14 mouse cellular contexts compared by ENCODE assay signal in the genomic region with DNA sequence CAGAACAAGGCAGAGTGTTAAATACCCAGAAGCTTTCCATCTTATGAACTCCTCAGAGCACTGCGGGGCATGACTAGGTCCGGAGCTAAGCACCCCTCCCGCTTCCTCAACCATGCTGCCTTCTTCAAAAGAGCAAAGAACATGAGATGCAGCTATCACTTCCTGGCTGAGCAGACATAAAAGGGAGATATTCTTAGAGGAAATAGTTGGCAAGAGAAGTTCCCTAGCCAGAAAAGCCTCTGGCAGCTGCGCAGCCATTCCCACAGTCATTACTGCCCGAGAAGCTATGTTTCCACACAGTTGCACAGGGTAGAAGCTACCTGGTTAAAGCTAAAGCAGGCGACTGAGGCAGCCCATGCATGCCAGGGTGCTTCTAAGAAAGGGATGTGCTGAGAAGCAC. TPM values are rescaled to one million over a fixed set of nuclear protein-coding genes. Genes with fewer than 3 reads are reported as not detected.
DNase-seq lines count a peak whose midpoint lies in the region; ATAC-seq and TF ChIP-seq lines count a peak whose summit lies in the region.
"Had no signal": no experiment of that assay in that cellular context is flagged by ENCODE, and none has a peak within 500 bp of the region (broad histone marks: within the 10 kb centered on the region; RNA-seq: fewer than 3 reads in every experiment).

No protein-coding gene starts in this region.

- H3K4me1 ChIP-seq in embryonic facial prominence, embryonic 14.5 days (ENCODE audit: control insufficient read depth, insufficient read depth, low read length): peaks cover 9% of the 10 kb centered on the region
- peaks cover 26% of the 10 kb centered on the region for H3K4me1 ChIP-seq in embryonic facial prominence, embryonic 10.5 days
- peaks cover 34% of the 10 kb centered on the region for H3K4me1 ChIP-seq in thymus, adult 2 months (replicated peaks; ENCODE audit: control insufficient read depth, insufficient read depth, low read length)
- H3K4me1 ChIP-seq: liver, embryonic 15.5 days had no signal

- no peaks in the 10 kb centered on the region for H3K9me3 ChIP-seq in embryonic facial prominence, embryonic 14.5 days (ENCODE audit: control insufficient read depth, low read length)
- no peaks in the 10 kb centered on the region for H3K9me3 ChIP-seq in embryonic facial prominence, embryonic 10.5 days
- H3K9me3 ChIP-seq: embryonic facial prominence, embryonic 15.5 days; liver, embryonic 15.5 days had no signal

- DNase-seq in embryonic facial prominence, embryonic 14.5 days (ENCODE audit: low spot score): peak; percentile 42
- DNase-seq in embryonic facial prominence, embryonic 10.5 days (ENCODE audit: low spot score): no peak
- DNase-seq in layer of hippocampus, adult 2 months (ENCODE audit: low spot score in 2 of 2): no peak
- DNase-seq in layer of hippocampus, postnatal 14 days (ENCODE audit: low spot score in 2 of 2): no peak
- peak; percentile 53 for DNase-seq in thymus, adult 2 months
- no peak for DNase-seq in spleen, adult 12 weeks (ENCODE audit: low spot score)
- no peak for DNase-seq in urinary bladder, postnatal 10 days (ENCODE audit: low spot score)
- DNase-seq: adrenal gland, postnatal 10 days; cerebellum, adult 11-12 months; kidney, postnatal 36 days; retina, postnatal 1 day had no signal

- no peaks in the 10 kb centered on the region for H3K27me3 ChIP-seq in embryonic facial prominence, embryonic 14.5 days (replicated peaks; ENCODE audit: control insufficient read depth, insufficient read depth, low read length)
- no peaks in the 10 kb centered on the region for H3K27me3 ChIP-seq in embryonic facial prominence, embryonic 10.5 days (replicated peaks; ENCODE audit: low read depth, poor library complexity, severe bottlenecking)
- no peaks in the 10 kb centered on the region for H3K27me3 ChIP-seq in thymus, adult 2 months (ENCODE audit: control insufficient read depth, insufficient read depth, low read length)
- H3K27me3 ChIP-seq: embryonic facial prominence, embryonic 15.5 days had no signal

- no peak overlapping the region for H3K9ac ChIP-seq in embryonic facial prominence, embryonic 14.5 days (ENCODE audit: low read depth, low read length)
- H3K9ac ChIP-seq: embryonic facial prominence, embryonic 15.5 days; liver, embryonic 15.5 days had no signal

- no peak overlapping the region for H3K27ac ChIP-seq in embryonic facial prominence, embryonic 14.5 days (replicated peaks; ENCODE audit: low read depth, low read length)
- H3K27ac ChIP-seq in embryonic facial prominence, embryonic 10.5 days (replicated peaks): no peak overlapping the region
- peak overlapping the region; percentile 24; the same call in 1 of the 2 replicates for H3K27ac ChIP-seq in layer of hippocampus, adult 2 months
- H3K27ac ChIP-seq in thymus, adult 2 months (ENCODE audit: control insufficient read depth, insufficient read depth, low read length): peak overlapping the region; percentile 49
- H3K27ac ChIP-seq: embryonic facial prominence, embryonic 15.5 days; liver, embryonic 15.5 days had no signal

- TF ChIP-seq POLR2A in thymus, adult 2 months (IDR thresholded peaks at IDR 0.05; ENCODE audit: control insufficient read depth, extremely low read depth, insufficient read depth, low read length, poor library complexity): no peak

- no peak overlapping the region for H3K4me2 ChIP-seq in embryonic facial prominence, embryonic 14.5 days (ENCODE audit: low read depth, low read length)
- H3K4me2 ChIP-seq: embryonic facial prominence, embryonic 15.5 days; liver, embryonic 15.5 days had no signal

- no peaks in the 10 kb centered on the region for H3K36me3 ChIP-seq in embryonic facial prominence, embryonic 14.5 days (ENCODE audit: control insufficient read depth, insufficient read depth, low read length)
- H3K36me3 ChIP-seq in embryonic facial prominence, embryonic 10.5 days (replicated peaks): no peaks in the 10 kb centered on the region
- no peaks in the 10 kb centered on the region for H3K36me3 ChIP-seq in thymus, adult 2 months (ENCODE audit: control insufficient read depth, insufficient read depth, low read length)
- H3K36me3 ChIP-seq: embryonic facial prominence, embryonic 15.5 days; liver, embryonic 15.5 days had no signal

- TF ChIP-seq CTCF in layer of hippocampus, adult 2 months (conservative IDR thresholded peaks at IDR 0.05): no peak
- no peak for TF ChIP-seq CTCF in thymus, adult 2 months (IDR thresholded peaks at IDR 0.05; ENCODE audit: borderline replicate concordance, control insufficient read depth, extremely low read depth, insufficient read depth, low read length, poor library complexity)

- 49% methylated on average over 6 of the region's 6 CpGs for WGBS in embryonic facial prominence, embryonic 14.5 days
- 77% methylated on average over 6 of the region's 6 CpGs for WGBS in embryonic facial prominence, embryonic 10.5 days
- WGBS in thymus, adult 2 months: 3% methylated on average over 6 of the region's 6 CpGs

- H3K4me3 ChIP-seq in embryonic facial prominence, embryonic 14.5 days (ENCODE audit: low read depth, low read length): no peak overlapping the region
- H3K4me3 ChIP-seq in embryonic facial prominence, embryonic 10.5 days: no peak overlapping the region
- H3K4me3 ChIP-seq in layer of hippocampus, adult 2 months: no peak overlapping the region
- no peak overlapping the region for H3K4me3 ChIP-seq in thymus, adult 2 months (ENCODE audit: control insufficient read depth, insufficient read depth, low read length)
- H3K4me3 ChIP-seq: embryonic facial prominence, embryonic 15.5 days; liver, embryonic 15.5 days had no signal

- peak; percentile 65; the same call in 1 of the 2 replicates for ATAC-seq in embryonic facial prominence, embryonic 14.5 days (ENCODE audit: low read depth)
- ATAC-seq in inflammation-experienced regulatory T-cells, adult 6 months: peak; percentile 79

RNA-seq across cellular contexts. Expression of a gene that starts 20.6 kb away (rescaled TPM):
- polyA plus RNA-seq in embryonic facial prominence, embryonic 14.5 days (2014; fragmentation: Nextera tagmentation; extraction: Ambion mirVana): 8.9 and 13.4 TPM in 2 replicates
- polyA plus RNA-seq in embryonic facial prominence, embryonic 10.5 days (2016; fragmentation: Nextera tagmentation; extraction: Ambion mirVana): 4.5 and 5.2 TPM in 2 replicates
- total RNA-seq in layer of hippocampus, adult 2 months (2021): 10 to 100 TPM; 15.6 to 22.1 TPM
- 10 to 100 TPM; 32.3 to 35.0 TPM for total RNA-seq in layer of hippocampus, postnatal 14 days (2021)
- 100 to 1,000 TPM in 1 of 3 experiments, 10 to 100 TPM in 2; 43.2 to 111 (median 94.9) TPM for polyA plus RNA-seq in inflammation-experienced regulatory T-cells, adult 6 months (2017; shearing (Covaris generic))
- polyA plus RNA-seq in thymus, adult 2 months (2012; rRNA removed): 60.3 and 61.8 TPM in 2 replicates

Comparison
In these comparisons a context has a peak if more than half of its experiments do, and no peak if none do; other contexts are left out.
1. DNase-seq: peak in embryonic facial prominence, embryonic 14.5 days (single experiment) and thymus, adult 2 months (single experiment); none in embryonic facial prominence, embryonic 10.5 days (single experiment), layer of hippocampus, adult 2 months (0 of 2), layer of hippocampus, postnatal 14 days (0 of 2), spleen, adult 12 weeks (single experiment) and urinary bladder, postnatal 10 days (single experiment).
2. H3K27ac ChIP-seq: peak in layer of hippocampus, adult 2 months (single experiment) and thymus, adult 2 months (single experiment); none in embryonic facial prominence, embryonic 14.5 days (single experiment) and embryonic facial prominence, embryonic 10.5 days (single experiment).